Mouse (Mus musculus) limb, embryonic 14.5 days (tissue): Measurements from ENCODE around the gene Olfr594. TPM values are rescaled to one million over a fixed set of nuclear protein-coding genes. Genes with fewer than 3 reads are reported as not detected.

Experiments used
- microRNA-seq: library from miRNA; unstranded; fragments of <30 nt; microRNA quantifications from one replicate; pipeline ENCODE4, GENCODE M21; 2016
- polyA plus RNA-seq, 2 experiments: library from polyadenylated mRNA; depleted of rRNA in 1 of 2; stranded (reverse) in 1 of 2; unstranded in 1 of 2; fragments of >200 nt; fragmentation: Nextera tagmentation in 1 of 2; extraction: Ambion mirVana in 1 of 2; gene quantifications; 2 replicates each; pipeline versions ENCODE4 v1.2.1 to v1.2.3; 2012 to 2014

Olfr594 gene
- polyA plus RNA-seq, 2 experiments: not detected

Small RNAs within 50 kb of the gene (microRNA-seq; reads per million reads assigned to microRNA genes)
- gene Gm23550 (not detected), gene Gm25171 (not detected)

Other genes with a start within 250 kb of the Olfr594 start
- gene Olfr577, start 241.1 kb upstream of the Olfr594 start, polyA plus RNA-seq (2012; rRNA removed): not detected in 2 replicates
- gene Olfr577, start 241.1 kb upstream of the Olfr594 start, polyA plus RNA-seq (2014; fragmentation: Nextera tagmentation; extraction: Ambion mirVana): not detected in 2 replicates
- not detected in 2 replicates for gene Olfr578, start 227.7 kb upstream of the Olfr594 start, polyA plus RNA-seq (2012; rRNA removed)
- not detected in 2 replicates for gene Olfr578, start 227.7 kb upstream of the Olfr594 start, polyA plus RNA-seq (2014; fragmentation: Nextera tagmentation; extraction: Ambion mirVana)
- not detected in 2 replicates for gene Olfr582, start 179.0 kb upstream of the Olfr594 start, polyA plus RNA-seq (2012; rRNA removed)
- not detected in 2 replicates for gene Olfr582, start 179.0 kb upstream of the Olfr594 start, polyA plus RNA-seq (2014; fragmentation: Nextera tagmentation; extraction: Ambion mirVana)
- not detected in 2 replicates for gene Olfr583, start 165.7 kb upstream of the Olfr594 start, polyA plus RNA-seq (2012; rRNA removed)
- gene Olfr583, start 165.7 kb upstream of the Olfr594 start, polyA plus RNA-seq (2014; fragmentation: Nextera tagmentation; extraction: Ambion mirVana): not detected in 2 replicates
- not detected in 2 replicates for gene Olfr584, start 135.1 kb upstream of the Olfr594 start, polyA plus RNA-seq (2012; rRNA removed)
- gene Olfr584, start 135.1 kb upstream of the Olfr594 start, polyA plus RNA-seq (2014; fragmentation: Nextera tagmentation; extraction: Ambion mirVana): not detected in 2 replicates
- gene Olfr585, start 119.3 kb upstream of the Olfr594 start, polyA plus RNA-seq (2012; rRNA removed): not detected in 2 replicates
- gene Olfr585, start 119.3 kb upstream of the Olfr594 start, polyA plus RNA-seq (2014; fragmentation: Nextera tagmentation; extraction: Ambion mirVana): not detected in 2 replicates
- gene Olfr586, start 91.4 kb upstream of the Olfr594 start, polyA plus RNA-seq (2012; rRNA removed): not detected in 2 replicates
- not detected in 2 replicates for gene Olfr586, start 91.4 kb upstream of the Olfr594 start, polyA plus RNA-seq (2014; fragmentation: Nextera tagmentation; extraction: Ambion mirVana)
- not detected in 2 replicates for gene Olfr588-ps1, start 76.1 kb upstream of the Olfr594 start, polyA plus RNA-seq (2012; rRNA removed)
- not detected in 2 replicates for gene Olfr588-ps1, start 76.1 kb upstream of the Olfr594 start, polyA plus RNA-seq (2014; fragmentation: Nextera tagmentation; extraction: Ambion mirVana)
- not detected in 2 replicates for gene Olfr589, start 60.6 kb upstream of the Olfr594 start, polyA plus RNA-seq (2012; rRNA removed)
- gene Olfr589, start 60.6 kb upstream of the Olfr594 start, polyA plus RNA-seq (2014; fragmentation: Nextera tagmentation; extraction: Ambion mirVana): not detected in 2 replicates
- gene Olfr591, start 38.7 kb upstream of the Olfr594 start, polyA plus RNA-seq (2012; rRNA removed): not detected in 2 replicates
- gene Olfr591, start 38.7 kb upstream of the Olfr594 start, polyA plus RNA-seq (2014; fragmentation: Nextera tagmentation; extraction: Ambion mirVana): not detected in 2 replicates
- gene Olfr592, start 32.2 kb upstream of the Olfr594 start, polyA plus RNA-seq (2012; rRNA removed): not detected in 2 replicates
- gene Olfr592, start 32.2 kb upstream of the Olfr594 start, polyA plus RNA-seq (2014; fragmentation: Nextera tagmentation; extraction: Ambion mirVana): not detected in 2 replicates
- gene Olfr593, start 5.1 kb upstream of the Olfr594 start, polyA plus RNA-seq (2012; rRNA removed): not detected in 2 replicates
- not detected in 2 replicates for gene Olfr593, start 5.1 kb upstream of the Olfr594 start, polyA plus RNA-seq (2014; fragmentation: Nextera tagmentation; extraction: Ambion mirVana)
- not detected in 2 replicates for gene Usp17ld, start 35.5 kb downstream of the Olfr594 start, polyA plus RNA-seq (2012; rRNA removed)
- gene Usp17ld, start 35.5 kb downstream of the Olfr594 start, polyA plus RNA-seq (2014; fragmentation: Nextera tagmentation; extraction: Ambion mirVana): not detected in 2 replicates
- not detected in 2 replicates for gene Olfr596, start 88.7 kb downstream of the Olfr594 start, polyA plus RNA-seq (2012; rRNA removed)
- gene Olfr596, start 88.7 kb downstream of the Olfr594 start, polyA plus RNA-seq (2014; fragmentation: Nextera tagmentation; extraction: Ambion mirVana): not detected in 2 replicates
- not detected in 2 replicates for gene Olfr597, start 99.3 kb downstream of the Olfr594 start, polyA plus RNA-seq (2012; rRNA removed)
- gene Olfr597, start 99.3 kb downstream of the Olfr594 start, polyA plus RNA-seq (2014; fragmentation: Nextera tagmentation; extraction: Ambion mirVana): not detected in 2 replicates
- gene Olfr598, start 106.6 kb downstream of the Olfr594 start, polyA plus RNA-seq (2012; rRNA removed): not detected in 2 replicates
- not detected in 2 replicates for gene Olfr598, start 106.6 kb downstream of the Olfr594 start, polyA plus RNA-seq (2014; fragmentation: Nextera tagmentation; extraction: Ambion mirVana)
- not detected in 2 replicates for gene Olfr599, start 118.9 kb downstream of the Olfr594 start, polyA plus RNA-seq (2012; rRNA removed)
- gene Olfr599, start 118.9 kb downstream of the Olfr594 start, polyA plus RNA-seq (2014; fragmentation: Nextera tagmentation; extraction: Ambion mirVana): not detected in 2 replicates
- not detected in 2 replicates for gene Olfr600, start 132.7 kb downstream of the Olfr594 start, polyA plus RNA-seq (2012; rRNA removed)
- not detected in 2 replicates for gene Olfr600, start 132.7 kb downstream of the Olfr594 start, polyA plus RNA-seq (2014; fragmentation: Nextera tagmentation; extraction: Ambion mirVana)
- not detected in 2 replicates for gene Olfr601, start 145.7 kb downstream of the Olfr594 start, polyA plus RNA-seq (2012; rRNA removed)
- gene Olfr601, start 145.7 kb downstream of the Olfr594 start, polyA plus RNA-seq (2014; fragmentation: Nextera tagmentation; extraction: Ambion mirVana): not detected in 2 replicates
- gene Olfr603, start 169.2 kb downstream of the Olfr594 start, polyA plus RNA-seq (2012; rRNA removed): not detected in 2 replicates
- gene Olfr603, start 169.2 kb downstream of the Olfr594 start, polyA plus RNA-seq (2014; fragmentation: Nextera tagmentation; extraction: Ambion mirVana): not detected in 2 replicates
- not detected in 2 replicates for gene Usp17lc, start 198.1 kb downstream of the Olfr594 start, polyA plus RNA-seq (2012; rRNA removed)
- gene Usp17lc, start 198.1 kb downstream of the Olfr594 start, polyA plus RNA-seq (2014; fragmentation: Nextera tagmentation; extraction: Ambion mirVana): not detected in 2 replicates
- not detected in 2 replicates for gene Olfr605, start 228.4 kb downstream of the Olfr594 start, polyA plus RNA-seq (2012; rRNA removed)
- gene Olfr605, start 228.4 kb downstream of the Olfr594 start, polyA plus RNA-seq (2014; fragmentation: Nextera tagmentation; extraction: Ambion mirVana): not detected in 2 replicates
- not detected in 2 replicates for gene Olfr606, start 232.1 kb downstream of the Olfr594 start, polyA plus RNA-seq (2012; rRNA removed)
- gene Olfr606, start 232.1 kb downstream of the Olfr594 start, polyA plus RNA-seq (2014; fragmentation: Nextera tagmentation; extraction: Ambion mirVana): not detected in 2 replicates
- not detected in 2 replicates for gene Olfr607, start 247.2 kb downstream of the Olfr594 start, polyA plus RNA-seq (2012; rRNA removed)
- gene Olfr607, start 247.2 kb downstream of the Olfr594 start, polyA plus RNA-seq (2014; fragmentation: Nextera tagmentation; extraction: Ambion mirVana): not detected in 2 replicates